Mouse (Mus musculus): Measurements from ENCODE around the gene Ank2.

DNA sequence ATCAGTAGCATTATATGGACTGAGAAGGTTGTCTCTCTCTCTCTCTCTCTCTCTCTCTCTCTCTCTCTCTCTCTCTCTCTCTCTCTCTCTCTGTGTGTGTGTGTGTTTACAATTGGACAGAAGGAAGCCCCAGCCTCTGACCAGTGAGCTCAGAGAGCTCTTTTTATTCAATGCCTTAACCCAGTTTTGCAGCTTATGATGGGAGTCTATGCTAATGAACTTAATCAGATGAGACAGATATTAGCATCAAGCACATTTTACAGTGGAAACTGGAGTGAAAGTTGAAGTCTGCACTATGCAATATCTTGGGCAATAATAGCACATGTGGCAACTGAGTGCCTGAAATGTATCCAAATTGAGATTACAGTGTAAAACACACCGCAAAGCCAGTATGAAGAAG lies 16.1 kb upstream of the Ank2 start:
- no peak for TF ChIP-seq CTCF (IDR thresholded peaks at IDR 0.05)
- no peak for TF ChIP-seq POLR2A (IDR thresholded peaks at IDR 0.05; ENCODE audit: insufficient read depth, low read depth, low read length)

Measured in heart, adult 2 months (tissue).